Mouse (Mus musculus): Measurements from ENCODE around the gene Dlg5.

- TF ChIP-seq CTCF (conservative IDR thresholded peaks at IDR 0.05; ENCODE audit: low read length): no peak
- no peak for TF ChIP-seq NANOG (IDR thresholded peaks at IDR 0.05; ENCODE audit: borderline replicate concordance, low read length)
- TF ChIP-seq POU5F1 (IDR thresholded peaks at IDR 0.05; ENCODE audit: borderline replicate concordance, low read length): no peak
These were observed 17.2 kb downstream of the Dlg5 start for GRCm38 (mm10) chr14:24228549-24228948.
